Mouse (Mus musculus): Measurements from ENCODE around the gene Add2.

DNA sequence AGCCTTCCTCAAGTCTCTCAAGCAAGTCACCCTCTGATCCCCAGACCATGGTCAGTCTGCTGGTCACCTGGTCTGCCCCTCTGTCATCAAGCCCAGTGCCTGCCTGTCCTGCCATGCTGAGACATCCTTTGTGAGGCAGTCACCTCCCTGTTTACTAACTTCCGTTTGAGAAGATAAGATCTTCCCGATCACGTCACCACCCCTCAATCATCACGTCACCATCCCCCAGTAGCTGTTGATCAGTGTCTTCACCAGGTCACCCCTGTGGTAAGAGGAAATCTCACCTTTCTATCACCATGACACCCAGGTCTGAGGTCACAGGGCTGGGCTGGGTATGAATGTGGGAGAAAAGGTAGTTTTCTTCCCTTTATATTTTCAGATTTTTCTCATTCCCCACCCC is 120.0 kb downstream of the Add2 start:
- TF ChIP-seq CTCF (IDR thresholded peaks at IDR 0.05; ENCODE audit: control insufficient read depth, insufficient read depth, insufficient replicate concordance, low read depth, low read length) (no peak), POLR2A (IDR thresholded peaks at IDR 0.05; ENCODE audit: control insufficient read depth, low read depth, low read length) (no peak)
